Mouse (Mus musculus): ENCODE data around the gene Pparg. TPM values are rescaled to one million over a fixed set of nuclear protein-coding genes. Genes with fewer than 3 reads are reported as not detected.

Pparg gene
- polyA plus RNA-seq, 1 experiment = 5.2 TPM

DNA sequence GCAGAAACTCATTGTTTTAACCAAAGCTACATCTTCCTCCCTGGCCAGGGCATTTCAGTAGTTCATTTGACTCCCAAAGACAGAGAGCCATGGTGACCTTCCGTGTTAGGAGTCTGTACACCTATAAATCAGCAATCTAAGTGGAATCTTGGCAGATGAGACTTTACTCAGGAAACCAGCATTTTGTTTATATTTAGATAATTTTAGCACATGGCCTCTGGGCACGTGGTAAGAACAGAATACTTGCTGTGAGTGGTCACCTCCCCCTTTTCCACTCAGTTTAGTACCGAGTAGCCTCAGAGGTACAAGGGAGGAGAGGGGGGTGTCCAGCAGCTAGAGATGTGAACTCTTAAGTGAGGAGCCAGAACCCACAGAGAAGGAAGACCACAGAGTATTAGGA is 36.2 kb downstream of the Pparg start:
- Histone ChIP-seq H3K27me3 (ENCODE audit: control insufficient read depth, insufficient read depth, low read length) (no peaks in the 10 kb centered on the region), H3K36me3 (ENCODE audit: control insufficient read depth, insufficient read depth, low read length) (no peaks in the 10 kb centered on the region), H3K4me1 (ENCODE audit: control insufficient read depth, insufficient read depth, insufficient read length, low read length) (no peaks in the 10 kb centered on the region), H3K4me3 (ENCODE audit: low read depth, low read length) (no peak overlapping the region), H3K27ac (ENCODE audit: insufficient read depth, low read depth, low read length) (no peak overlapping the region)
- WGBS = 58% methylated on average over 3 of the region's 3 CpGs
- no peak for TF ChIP-seq POLR2A (IDR thresholded peaks at IDR 0.05; ENCODE audit: low read depth, low read length)
- TF ChIP-seq CTCF (IDR thresholded peaks at IDR 0.05; ENCODE audit: extremely low read depth, insufficient read length, insufficient replicate concordance, low read depth, low read length) = no peak

DNA sequence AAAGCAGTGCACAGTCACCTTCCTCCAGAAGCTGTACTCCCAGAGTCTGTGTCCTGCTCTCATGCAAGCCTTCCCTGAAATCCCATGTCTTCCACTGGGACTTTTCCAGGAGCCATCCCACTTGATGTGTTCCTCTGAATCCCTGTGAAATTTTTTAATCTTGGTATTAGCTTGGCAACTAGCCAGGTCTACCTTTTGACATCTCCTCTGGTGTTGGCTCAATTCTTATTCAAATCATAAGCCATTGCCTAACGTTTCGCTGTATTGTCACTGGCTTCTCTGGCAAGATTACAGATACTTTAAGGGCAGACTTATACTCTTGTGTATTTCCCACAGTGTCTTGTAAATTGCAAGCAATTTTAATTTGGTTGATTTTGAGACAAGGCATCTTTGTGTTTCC is 43.6 kb downstream of the Pparg start:
- no peaks in the 10 kb centered on the region for H3K36me3 ChIP-seq (ENCODE audit: control insufficient read depth, insufficient read depth, low read length)
- TF ChIP-seq POLR2A (IDR thresholded peaks at IDR 0.05; ENCODE audit: low read depth, low read length) = no peak
- no peak for TF ChIP-seq CTCF (IDR thresholded peaks at IDR 0.05; ENCODE audit: extremely low read depth, insufficient read length, insufficient replicate concordance, low read depth, low read length)
- H3K27me3 ChIP-seq (ENCODE audit: control insufficient read depth, insufficient read depth, low read length) = no peaks in the 10 kb centered on the region
- 73% methylated on average over 2 of the region's 2 CpGs for WGBS
- H3K27ac ChIP-seq (ENCODE audit: insufficient read depth, low read depth, low read length) = no peak overlapping the region
- no peaks in the 10 kb centered on the region for H3K4me1 ChIP-seq (ENCODE audit: control insufficient read depth, insufficient read depth, insufficient read length, low read length)
- no peak overlapping the region for H3K4me3 ChIP-seq (ENCODE audit: low read depth, low read length)

DNA sequence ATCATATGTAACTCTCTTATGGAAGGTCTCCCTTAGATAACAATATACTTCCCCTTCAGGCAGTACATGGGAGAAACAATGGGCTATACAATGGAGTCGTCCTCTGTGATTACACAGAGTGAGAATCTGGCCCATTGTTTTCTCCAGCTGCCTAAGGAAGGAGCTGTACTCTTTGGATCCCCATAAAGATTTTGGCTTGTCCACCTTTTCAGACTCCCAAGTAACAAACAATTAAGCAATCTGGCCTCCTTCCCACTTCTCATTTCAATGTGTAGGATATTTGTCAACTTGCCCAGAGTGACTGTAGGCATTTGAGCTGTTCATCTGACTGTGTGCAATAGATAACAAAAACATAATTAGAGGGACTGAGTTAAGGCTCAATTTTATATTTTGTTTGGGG is 50.7 kb downstream of the Pparg start:
- H3K27ac ChIP-seq (ENCODE audit: insufficient read depth, low read depth, low read length) = no peak overlapping the region
- 33% methylated on average over 1 of the region's 1 CpGs for WGBS
- H3K27me3 ChIP-seq (ENCODE audit: control insufficient read depth, insufficient read depth, low read length) = no peaks in the 10 kb centered on the region
- no peak overlapping the region for H3K4me3 ChIP-seq (ENCODE audit: low read depth, low read length)
- H3K36me3 ChIP-seq (ENCODE audit: control insufficient read depth, insufficient read depth, low read length) = no peaks in the 10 kb centered on the region
- no peak for TF ChIP-seq POLR2A (IDR thresholded peaks at IDR 0.05; ENCODE audit: low read depth, low read length)
- no peak for TF ChIP-seq CTCF (IDR thresholded peaks at IDR 0.05; ENCODE audit: extremely low read depth, insufficient read length, insufficient replicate concordance, low read depth, low read length)
- no peaks in the 10 kb centered on the region for H3K4me1 ChIP-seq (ENCODE audit: control insufficient read depth, insufficient read depth, insufficient read length, low read length)

DNA sequence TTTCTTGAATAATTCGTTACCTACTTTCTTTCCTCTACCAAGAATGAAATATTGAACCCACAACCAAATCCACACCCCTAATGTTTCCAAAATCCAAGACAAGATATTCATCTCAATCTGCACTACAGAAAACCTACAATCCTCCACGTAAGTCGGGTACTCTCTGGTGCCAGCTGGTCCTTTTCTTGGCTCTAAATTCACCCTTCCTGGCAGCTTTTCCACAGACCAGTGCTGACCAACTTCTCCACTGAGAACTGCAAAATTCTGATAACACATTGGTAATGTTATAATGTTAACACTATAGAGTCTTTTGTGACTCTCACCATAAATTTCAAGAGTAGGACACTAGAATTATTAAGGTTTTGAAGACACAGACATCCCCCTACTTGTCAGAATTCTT is 57.4 kb downstream of the Pparg start:
- Histone ChIP-seq H3K27me3 (ENCODE audit: control insufficient read depth, insufficient read depth, low read length) (no peaks in the 10 kb centered on the region), H3K4me3 (ENCODE audit: low read depth, low read length) (no peak overlapping the region), H3K4me1 (ENCODE audit: control insufficient read depth, insufficient read depth, insufficient read length, low read length) (no peaks in the 10 kb centered on the region), H3K36me3 (ENCODE audit: control insufficient read depth, insufficient read depth, low read length) (no peaks in the 10 kb centered on the region), H3K27ac (ENCODE audit: insufficient read depth, low read depth, low read length) (no peak overlapping the region)
- TF ChIP-seq CTCF (IDR thresholded peaks at IDR 0.05; ENCODE audit: extremely low read depth, insufficient read length, insufficient replicate concordance, low read depth, low read length) (no peak), POLR2A (IDR thresholded peaks at IDR 0.05; ENCODE audit: low read depth, low read length) (no peak)
- WGBS = 86% methylated on average over 3 of the region's 3 CpGs

DNA sequence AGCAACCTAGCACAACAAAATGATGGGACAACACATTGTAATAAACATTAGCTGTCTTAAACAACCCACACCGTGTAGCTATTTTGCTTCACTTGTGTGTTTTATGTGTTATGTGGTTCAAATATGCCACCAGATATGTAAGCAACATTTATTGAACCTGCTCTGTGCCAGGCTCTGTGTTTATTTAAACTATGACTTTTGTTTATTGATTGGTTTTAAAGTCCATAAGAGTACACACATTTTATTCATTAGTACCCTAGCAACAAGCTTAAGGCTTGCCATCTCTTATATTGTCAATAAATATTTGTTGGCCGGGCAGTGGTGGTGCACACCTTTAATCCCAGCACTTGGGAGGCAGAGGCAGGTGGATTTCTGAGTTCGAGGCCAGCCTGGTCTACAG is 58.2 kb downstream of the Pparg start:
- H3K27me3 ChIP-seq (ENCODE audit: control insufficient read depth, insufficient read depth, low read length) = no peaks in the 10 kb centered on the region
- H3K27ac ChIP-seq (ENCODE audit: insufficient read depth, low read depth, low read length) = no peak overlapping the region
- TF ChIP-seq POLR2A (IDR thresholded peaks at IDR 0.05; ENCODE audit: low read depth, low read length) (no peak), CTCF (IDR thresholded peaks at IDR 0.05; ENCODE audit: extremely low read depth, insufficient read length, insufficient replicate concordance, low read depth, low read length) (no peak)
- H3K4me3 ChIP-seq (ENCODE audit: low read depth, low read length) = no peak overlapping the region
- H3K4me1 ChIP-seq (ENCODE audit: control insufficient read depth, insufficient read depth, insufficient read length, low read length) = no peaks in the 10 kb centered on the region
- WGBS = 69% methylated on average over 3 of the region's 3 CpGs
- H3K36me3 ChIP-seq (ENCODE audit: control insufficient read depth, insufficient read depth, low read length) = no peaks in the 10 kb centered on the region

DNA sequence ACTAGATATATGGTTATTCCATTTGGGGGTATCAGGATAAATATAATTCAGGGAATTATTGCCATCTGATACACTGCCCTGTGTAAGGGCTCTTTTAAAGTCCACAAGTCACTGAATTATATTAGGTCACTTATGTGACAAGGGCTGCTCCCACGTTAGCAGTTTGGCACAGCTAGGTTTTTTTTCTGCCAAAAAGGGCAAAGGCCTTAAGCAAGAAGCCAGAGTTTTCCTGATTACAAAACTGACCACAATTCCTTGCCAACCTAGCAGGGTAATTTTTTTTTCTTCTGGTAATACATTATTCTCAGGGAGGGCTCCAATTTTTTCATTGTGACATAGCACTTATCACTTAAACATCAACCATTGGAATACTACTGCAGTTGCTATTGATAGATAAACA is 60.2 kb downstream of the Pparg start:
- TF ChIP-seq POLR2A (IDR thresholded peaks at IDR 0.05; ENCODE audit: low read depth, low read length) (no peak), CTCF (IDR thresholded peaks at IDR 0.05; ENCODE audit: extremely low read depth, insufficient read length, insufficient replicate concordance, low read depth, low read length) (no peak)
- Histone ChIP-seq H3K36me3 (ENCODE audit: control insufficient read depth, insufficient read depth, low read length) (no peaks in the 10 kb centered on the region), H3K4me1 (ENCODE audit: control insufficient read depth, insufficient read depth, insufficient read length, low read length) (no peaks in the 10 kb centered on the region), H3K27ac (ENCODE audit: insufficient read depth, low read depth, low read length) (no peak overlapping the region), H3K4me3 (ENCODE audit: low read depth, low read length) (no peak overlapping the region), H3K27me3 (ENCODE audit: control insufficient read depth, insufficient read depth, low read length) (no peaks in the 10 kb centered on the region)
- WGBS = 8% methylated on average over 1 of the region's 1 CpGs

DNA sequence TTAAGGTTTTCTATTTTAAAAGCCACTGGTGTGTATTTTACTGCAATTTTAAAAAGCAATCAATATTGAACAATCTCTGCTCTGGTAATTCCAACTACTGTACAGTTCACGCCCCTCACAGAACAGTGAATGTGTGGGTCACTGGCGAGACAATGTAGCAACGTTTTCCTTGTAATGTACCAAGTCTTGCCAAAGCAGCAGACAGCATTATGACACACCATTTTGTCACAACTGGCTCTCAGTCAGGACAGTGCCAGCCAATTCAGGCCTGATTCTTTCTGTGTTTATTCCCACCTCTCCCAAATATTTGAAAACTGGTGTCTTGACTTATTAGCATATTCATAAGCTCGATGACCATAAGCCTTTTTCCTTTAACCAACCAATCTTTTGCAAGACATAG is 60.9 kb downstream of the Pparg start:
- WGBS = 62% methylated on average over 4 of the region's 4 CpGs
- Histone ChIP-seq H3K36me3 (ENCODE audit: control insufficient read depth, insufficient read depth, low read length) (no peaks in the 10 kb centered on the region), H3K27ac (ENCODE audit: insufficient read depth, low read depth, low read length) (no peak overlapping the region), H3K4me3 (ENCODE audit: low read depth, low read length) (no peak overlapping the region), H3K4me1 (ENCODE audit: control insufficient read depth, insufficient read depth, insufficient read length, low read length) (no peaks in the 10 kb centered on the region), H3K27me3 (ENCODE audit: control insufficient read depth, insufficient read depth, low read length) (no peaks in the 10 kb centered on the region)
- TF ChIP-seq CTCF (IDR thresholded peaks at IDR 0.05; ENCODE audit: extremely low read depth, insufficient read length, insufficient replicate concordance, low read depth, low read length) (no peak), POLR2A (IDR thresholded peaks at IDR 0.05; ENCODE audit: low read depth, low read length) (no peak)

DNA sequence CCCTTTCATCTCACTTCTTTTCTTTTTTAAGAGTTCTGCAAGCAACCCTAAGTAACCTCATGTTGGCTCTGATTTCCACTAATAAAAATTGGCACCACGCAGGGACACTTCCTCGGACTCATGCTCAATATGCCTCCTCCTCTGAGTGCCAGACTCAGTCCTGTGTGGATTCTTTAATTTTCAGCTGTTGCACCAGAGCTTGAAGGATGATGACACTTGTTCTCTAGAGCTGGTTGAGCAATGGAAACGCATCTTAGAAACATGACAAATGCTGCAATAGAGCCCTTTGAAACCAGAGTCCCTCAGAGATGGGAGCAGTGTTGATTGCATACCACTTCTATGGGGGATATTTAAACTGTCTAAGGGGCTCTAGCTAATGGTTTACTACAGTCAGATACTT is 63.7 kb downstream of the Pparg start:
- no peaks in the 10 kb centered on the region for H3K4me1 ChIP-seq (ENCODE audit: control insufficient read depth, insufficient read depth, insufficient read length, low read length)
- no peaks in the 10 kb centered on the region for H3K36me3 ChIP-seq (ENCODE audit: control insufficient read depth, insufficient read depth, low read length)
- no peaks in the 10 kb centered on the region for H3K27me3 ChIP-seq (ENCODE audit: control insufficient read depth, insufficient read depth, low read length)
- 88% methylated on average over 3 of the region's 3 CpGs for WGBS
- H3K27ac ChIP-seq (ENCODE audit: insufficient read depth, low read depth, low read length) = no peak overlapping the region
- H3K4me3 ChIP-seq (ENCODE audit: low read depth, low read length) = no peak overlapping the region
- no peak for TF ChIP-seq CTCF (IDR thresholded peaks at IDR 0.05; ENCODE audit: extremely low read depth, insufficient read length, insufficient replicate concordance, low read depth, low read length)
- no peak for TF ChIP-seq POLR2A (IDR thresholded peaks at IDR 0.05; ENCODE audit: low read depth, low read length)

Data from small intestine, adult 2 months (tissue).